Mouse (Mus musculus) hindbrain, embryonic 10.5 days (tissue): Measurements from ENCODE around the gene Rarb. TPM values are rescaled to one million over a fixed set of nuclear protein-coding genes. Genes with fewer than 3 reads are reported as not detected.

Source experiments
- DNase-seq: peaks from one replicate; pipeline ENCODE4 v3.0.0-alpha.2; 2017; ENCODE audit warnings: low spot score
- H3K27ac ChIP-seq: fragments of 300-500 bp; sonication (generic); 2 replicates; pipeline ENCODE4 v1.5.1; 2016; ENCODE audit warnings: mild to moderate bottlenecking, moderate library complexity
- H3K27me3 ChIP-seq: fragments of 300-500 bp; sonication (generic); 2 replicates; pipeline ENCODE4 v1.6.1; 2016; ENCODE audit warnings: mild to moderate bottlenecking; ENCODE audit not compliant: poor library complexity, insufficient read depth, severe bottlenecking
- H3K36me3 ChIP-seq: fragments of 300-500 bp; sonication (generic); 2 replicates; pipeline ENCODE4 v1.6.1; 2016; ENCODE audit warnings: mild to moderate bottlenecking, moderate library complexity
- H3K4me1 ChIP-seq: fragments of 300-500 bp; sonication (generic); replicated peaks from 2 replicates; pipeline ENCODE4 v1.6.1; 2016; ENCODE audit warnings: mild to moderate bottlenecking
- H3K4me3 ChIP-seq: fragments of 300-500 bp; sonication (generic); 2 replicates; pipeline ENCODE4 v1.5.1; 2016; ENCODE audit warnings: mild to moderate bottlenecking, moderate library complexity
- H3K9me3 ChIP-seq: fragments of 300-500 bp; sonication (generic); 2 replicates; pipeline ENCODE4 v1.6.1; 2016; ENCODE audit warnings: mild to moderate bottlenecking, moderate library complexity
- WGBS: fragments of 180-500 bp; shearing (Covaris S2); methylation state at CpG from one replicate; pipeline ENCODE4 v1.1.7; 2016; 5-methylcytosine and 5-hydroxymethylcytosine counted together
- polyA plus RNA-seq: library from polyadenylated mRNA; unstranded; fragments of >200 nt; fragmentation: Nextera tagmentation; extraction: Ambion mirVana; gene quantifications from 2 replicates; pipeline ENCODE4 v1.2.1, GENCODE M21; 2016

Rarb gene
- polyA plus RNA-seq, 1 experiment from 2014 or later: 18.9 TPM

- H3K4me3 ChIP-seq: no peak overlapping the region
- no peaks in the 10 kb centered on the region for H3K9me3 ChIP-seq
- no peak for DNase-seq
- H3K4me1 ChIP-seq: 0 out of 2 replicates have a peak, but pooled peaks cover 3% of the 10 kb centered on the region
- no peak overlapping the region for H3K27ac ChIP-seq
- H3K27me3 ChIP-seq: no peaks in the 10 kb centered on the region
- no peaks in the 10 kb centered on the region for H3K36me3 ChIP-seq
- 76% methylated on average over 2 of the region's 2 CpGs for WGBS
Observed at GRCm38 (mm10) chr14:16479521-16479920, 339.4 kb downstream of the Rarb start.

- H3K4me1 ChIP-seq: 0 out of 2 replicates have a peak, but pooled peaks cover 3% of the 10 kb centered on the region
- DNase-seq: no peak
- WGBS: 98% methylated on average over 1 of the region's 1 CpGs
- H3K4me3 ChIP-seq: no peak overlapping the region
- H3K36me3 ChIP-seq: no peaks in the 10 kb centered on the region
- no peak overlapping the region for H3K27ac ChIP-seq
- H3K9me3 ChIP-seq: no peaks in the 10 kb centered on the region
- H3K27me3 ChIP-seq: no peaks in the 10 kb centered on the region
Observed at GRCm38 (mm10) chr14:16478606-16479323, 340.2 kb downstream of the Rarb start.

GRCm38 (mm10) chr14:16448269-16448987 lies 370.5 kb downstream of the Rarb start:
- 66% methylated on average over 4 of the region's 4 CpGs for WGBS
- H3K4me1 ChIP-seq: 0 out of 2 replicates have a peak, but pooled peaks cover 6% of the 10 kb centered on the region
- DNase-seq: peak; percentile 36

GRCm38 (mm10) chr14:16447587-16447986 lies 371.4 kb downstream of the Rarb start:
- Histone ChIP-seq H3K27me3 (no peaks in the 10 kb centered on the region), H3K36me3 (no peaks in the 10 kb centered on the region), H3K9me3 (no peaks in the 10 kb centered on the region), H3K4me1 (0 out of 2 replicates have a peak, but pooled peaks cover 6% of the 10 kb centered on the region), H3K4me3 (no peak overlapping the region), H3K27ac (no peak overlapping the region)
- peak; percentile 47 for DNase-seq
- 39% methylated on average over 3 of the region's 3 CpGs for WGBS

More at GRCm38 (mm10) chr14:16448269-16448987, 370.5 kb downstream of the Rarb start:
- Histone ChIP-seq H3K27me3 (no peaks in the 10 kb centered on the region), H3K36me3 (no peaks in the 10 kb centered on the region), H3K27ac (no peak overlapping the region), H3K4me3 (no peak overlapping the region), H3K9me3 (no peaks in the 10 kb centered on the region)

- H3K4me3 ChIP-seq: no peak overlapping the region
- WGBS: 71% methylated on average over 4 of the region's 4 CpGs
- H3K27me3 ChIP-seq: no peaks in the 10 kb centered on the region
- H3K36me3 ChIP-seq: no peaks in the 10 kb centered on the region
- 0 out of 2 replicates have a peak, but pooled peaks cover 6% of the 10 kb centered on the region for H3K4me1 ChIP-seq
- no peak overlapping the region for H3K27ac ChIP-seq
- H3K9me3 ChIP-seq: no peaks in the 10 kb centered on the region
- DNase-seq: no peak
Observed at GRCm38 (mm10) chr14:16444859-16445258, 374.1 kb downstream of the Rarb start.

- no peaks in the 10 kb centered on the region for H3K27me3 ChIP-seq
- peaks cover 17% of the 10 kb centered on the region for H3K36me3 ChIP-seq
- no peak for DNase-seq
- no peak overlapping the region for H3K27ac ChIP-seq
- no peaks in the 10 kb centered on the region for H3K4me1 ChIP-seq
- no peak overlapping the region for H3K4me3 ChIP-seq
- WGBS: 83% methylated on average over 6 of the region's 6 CpGs
- H3K9me3 ChIP-seq: no peaks in the 10 kb centered on the region
Observed at GRCm38 (mm10) chr14:16439385-16440126, 379.4 kb downstream of the Rarb start.

GRCm38 (mm10) chr14:16437386-16437785 lies 381.6 kb downstream of the Rarb start:
- Histone ChIP-seq H3K27ac (no peak overlapping the region), H3K4me1 (no peaks in the 10 kb centered on the region), H3K4me3 (no peak overlapping the region), H3K9me3 (no peaks in the 10 kb centered on the region), H3K27me3 (no peaks in the 10 kb centered on the region), H3K36me3 (peaks cover 22% of the 10 kb centered on the region)
- DNase-seq: no peak
- 91% methylated on average over 4 of the region's 4 CpGs for WGBS

- H3K27ac ChIP-seq: no peak overlapping the region
- H3K4me1 ChIP-seq: no peaks in the 10 kb centered on the region
- H3K4me3 ChIP-seq: no peak overlapping the region
- DNase-seq: peak; percentile 51
- H3K36me3 ChIP-seq: peaks cover 50% of the 10 kb centered on the region
- WGBS: 51% methylated on average over 3 of the region's 3 CpGs
- H3K9me3 ChIP-seq: no peaks in the 10 kb centered on the region
- no peaks in the 10 kb centered on the region for H3K27me3 ChIP-seq
Observed at GRCm38 (mm10) chr14:16434396-16435171, 384.4 kb downstream of the Rarb start.

GRCm38 (mm10) chr14:16433206-16433605 lies 385.8 kb downstream of the Rarb start:
- WGBS: 80% methylated on average over 2 of the region's 2 CpGs
- DNase-seq: no peak
- H3K36me3 ChIP-seq: peaks cover 64% of the 10 kb centered on the region

GRCm38 (mm10) chr14:16432550-16432949 lies 386.4 kb downstream of the Rarb start:
- H3K27ac ChIP-seq: no peak overlapping the region
- H3K4me1 ChIP-seq: no peaks in the 10 kb centered on the region
- H3K4me3 ChIP-seq: no peak overlapping the region
- DNase-seq: no peak
- WGBS: 85% methylated on average over 3 of the region's 3 CpGs
- H3K36me3 ChIP-seq: peaks cover 70% of the 10 kb centered on the region
- no peaks in the 10 kb centered on the region for H3K9me3 ChIP-seq
- no peaks in the 10 kb centered on the region for H3K27me3 ChIP-seq

More at GRCm38 (mm10) chr14:16433206-16433605, 385.8 kb downstream of the Rarb start:
- H3K9me3 ChIP-seq: no peaks in the 10 kb centered on the region
- no peak overlapping the region for H3K4me3 ChIP-seq
- no peaks in the 10 kb centered on the region for H3K27me3 ChIP-seq
- H3K4me1 ChIP-seq: no peaks in the 10 kb centered on the region
- no peak overlapping the region for H3K27ac ChIP-seq

- 86% methylated on average over 4 of the region's 4 CpGs for WGBS
- no peak for DNase-seq
- Histone ChIP-seq H3K4me3 (no peak overlapping the region), H3K27ac (no peak overlapping the region), H3K9me3 (no peaks in the 10 kb centered on the region), H3K27me3 (no peaks in the 10 kb centered on the region), H3K4me1 (no peaks in the 10 kb centered on the region), H3K36me3 (peaks cover 71% of the 10 kb centered on the region)
Observed at GRCm38 (mm10) chr14:16431941-16432499, 386.9 kb downstream of the Rarb start.

- no peak for DNase-seq
- peaks cover 98% of the 10 kb centered on the region for H3K36me3 ChIP-seq
- H3K27ac ChIP-seq: no peak overlapping the region
- 82% methylated on average over 4 of the region's 4 CpGs for WGBS
- no peaks in the 10 kb centered on the region for H3K27me3 ChIP-seq
- H3K4me3 ChIP-seq: no peak overlapping the region
- H3K9me3 ChIP-seq: no peaks in the 10 kb centered on the region
- no peaks in the 10 kb centered on the region for H3K4me1 ChIP-seq
Observed at GRCm38 (mm10) chr14:16427569-16427968, 391.4 kb downstream of the Rarb start.
